Mouse (Mus musculus) splenic B cell, adult 2 months (primary cell): ENCODE data around the gene Arhgap30.

Experiments
- DNase-seq: peaks from one replicate; pipeline ENCODE4 v3.0.0-alpha.2; 2011; ENCODE audit warnings: low read depth, low spot score
- H3K27me3 ChIP-seq: 2 replicates; pipeline ENCODE4 v1.6.1; 2012; ENCODE audit warnings: mild to moderate bottlenecking, low read length, moderate library complexity, mixed read lengths; ENCODE audit not compliant: control insufficient read depth, poor library complexity, insufficient read depth, severe bottlenecking
- H3K36me3 ChIP-seq: 2 replicates; pipeline ENCODE4 v1.6.1; 2012; ENCODE audit warnings: mild to moderate bottlenecking, low read length, moderate library complexity, mixed read lengths; ENCODE audit not compliant: control insufficient read depth, poor library complexity, insufficient read depth, severe bottlenecking

The Arhgap30 gene

GRCm38 (mm10) chr1:171388376-171389102, at the start of gene Arhgap30:
Gene Arhgap30 (plus strand): TSS chr1:171388954.
- Histone ChIP-seq H3K27me3 (no peaks in the 10 kb centered on the region), H3K36me3 (peaks cover 6% of the 10 kb centered on the region)
- peak; percentile 97 for DNase-seq

GRCm38 (mm10) chr1:171342262-171343207, 46.2 kb upstream of the Arhgap30 start:
- peaks cover 17% of the 10 kb centered on the region for H3K36me3 ChIP-seq
- no peaks in the 10 kb centered on the region for H3K27me3 ChIP-seq
- DNase-seq, result no peak

- Histone ChIP-seq H3K36me3 (peaks cover 10% of the 10 kb centered on the region), H3K27me3 (no peaks in the 10 kb centered on the region)
- DNase-seq, result peak; percentile 18
Observed at GRCm38 (mm10) chr1:171343922-171344677, 44.7 kb upstream of the Arhgap30 start.

GRCm38 (mm10) chr1:171344715-171345114, 44.0 kb upstream of the Arhgap30 start:
- DNase-seq, result no peak
- H3K27me3 ChIP-seq, result no peaks in the 10 kb centered on the region
- peaks cover 7% of the 10 kb centered on the region for H3K36me3 ChIP-seq

GRCm38 (mm10) chr1:171345225-171346094, 43.3 kb upstream of the Arhgap30 start, which contains the start of the genes Nit1 and Pfdn2:
Gene Nit1 (minus strand): TSS chr1:171345646.
Gene Pfdn2 (plus strand): TSS chr1:171345670.
- no peaks in the 10 kb centered on the region for H3K27me3 ChIP-seq
- peak; percentile 90 for DNase-seq

GRCm38 (mm10) chr1:171346095-171346450, 42.7 kb upstream of the Arhgap30 start:
- Histone ChIP-seq H3K27me3 (no peaks in the 10 kb centered on the region), H3K36me3 (peaks cover 3% of the 10 kb centered on the region)
- peak; percentile 30 for DNase-seq

More at GRCm38 (mm10) chr1:171345225-171346094, 43.3 kb upstream of the Arhgap30 start, which contains the start of the genes Nit1 and Pfdn2:
- peaks cover 7% of the 10 kb centered on the region for H3K36me3 ChIP-seq

- no peaks in the 10 kb centered on the region for H3K27me3 ChIP-seq
- DNase-seq, result no peak
- H3K36me3 ChIP-seq, result no peaks in the 10 kb centered on the region; the same call in 1 of the 2 replicates
Observed at GRCm38 (mm10) chr1:171348665-171349064, 40.1 kb upstream of the Arhgap30 start.

GRCm38 (mm10) chr1:171349210-171349609, 39.5 kb upstream of the Arhgap30 start:
- no peak for DNase-seq
- Histone ChIP-seq H3K36me3 (no peaks in the 10 kb centered on the region; the same call in 1 of the 2 replicates), H3K27me3 (no peaks in the 10 kb centered on the region)

GRCm38 (mm10) chr1:171355812-171356340, 32.9 kb upstream of the Arhgap30 start:
- H3K27me3 ChIP-seq, result no peaks in the 10 kb centered on the region
- no peaks in the 10 kb centered on the region for H3K36me3 ChIP-seq
- DNase-seq, result peak; percentile 75

GRCm38 (mm10) chr1:171356814-171357213, 31.9 kb upstream of the Arhgap30 start:
- H3K36me3 ChIP-seq, result no peaks in the 10 kb centered on the region
- no peak for DNase-seq
- no peaks in the 10 kb centered on the region for H3K27me3 ChIP-seq

- DNase-seq, result peak; percentile 80
- no peaks in the 10 kb centered on the region for H3K27me3 ChIP-seq
- H3K36me3 ChIP-seq, result no peaks in the 10 kb centered on the region; the same call in 1 of the 2 replicates
Observed at GRCm38 (mm10) chr1:171358421-171358820, 30.3 kb upstream of the Arhgap30 start.

GRCm38 (mm10) chr1:171360253-171360652, 28.5 kb upstream of the Arhgap30 start:
- Histone ChIP-seq H3K27me3 (no peaks in the 10 kb centered on the region), H3K36me3 (no peaks in the 10 kb centered on the region; the same call in 1 of the 2 replicates)
- no peak for DNase-seq

- H3K36me3 ChIP-seq, result no peaks in the 10 kb centered on the region; the same call in 1 of the 2 replicates
- DNase-seq, result peak; percentile 89
- no peaks in the 10 kb centered on the region for H3K27me3 ChIP-seq
Observed at GRCm38 (mm10) chr1:171360656-171361055, 28.1 kb upstream of the Arhgap30 start, which contains the start of gene Klhdc9. Gene Klhdc9 (minus strand): TSS chr1:171360798.
